Mouse (Mus musculus) left cerebral cortex, adult 18-20 months (tissue): ENCODE measurements around the gene Tns1. TPM values are rescaled to one million over a fixed set of nuclear protein-coding genes. Genes with fewer than 3 reads are reported as not detected.
A peak's percentile ranks its signal among the peaks of the same experiment; 100 is the strongest.

ENCODE experiments used
- DNase-seq, 2 experiments: peaks; one replicate each; pipeline ENCODE4 v3.0.0; 2021 to 2022; ENCODE audit warnings: low spot score in 2 of 2, mixed read lengths in 1 of 2
- total RNA-seq, 2 experiments: library from RNA; stranded (reverse); gene quantifications; 2 replicates each; pipeline ENCODE4 v1.2.3; 2021

Gene Tns1
- total RNA-seq, 2 experiments from 2014 or later: 36.7 to 39.6 TPM

GRCm38 (mm10) chr1:74016618-74017017, 107.6 kb downstream of the Tns1 start:
- DNase-seq: no peak

- DNase-seq: no peak
These were observed 108.6 kb downstream of the Tns1 start for GRCm38 (mm10) chr1:74015513-74016234.

GRCm38 (mm10) chr1:74014538-74015327, 109.5 kb downstream of the Tns1 start:
- no peak for DNase-seq

- no peak for DNase-seq
These were observed 110.8 kb downstream of the Tns1 start for GRCm38 (mm10) chr1:74013296-74014031.

GRCm38 (mm10) chr1:74012706-74013105, 111.5 kb downstream of the Tns1 start:
- no peak for DNase-seq

- DNase-seq: no peak
These were observed 114.8 kb downstream of the Tns1 start for GRCm38 (mm10) chr1:74009495-74009894.

- DNase-seq: no peak
These were observed 115.3 kb downstream of the Tns1 start for GRCm38 (mm10) chr1:74008966-74009365.

DNA sequence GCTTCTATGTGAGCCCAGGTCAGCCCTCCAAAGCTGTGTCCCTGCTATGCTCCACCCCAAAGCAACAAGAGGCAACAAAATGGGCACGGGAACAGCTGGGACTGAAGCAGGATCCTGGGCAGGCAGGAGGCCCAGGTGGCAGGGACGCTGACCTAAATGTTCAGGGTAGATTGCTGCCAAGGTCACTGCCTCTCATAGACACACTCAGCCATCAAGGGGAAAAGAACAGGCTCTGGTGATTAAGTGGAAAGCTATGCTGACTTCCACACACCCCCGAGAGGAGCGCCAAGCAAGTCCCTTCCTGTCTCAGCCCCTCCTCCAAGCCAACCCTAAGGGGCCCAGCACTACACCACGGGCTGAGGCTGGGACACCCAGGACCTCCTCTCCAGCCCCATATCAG, 115.8 kb downstream of the Tns1 start:
- no peak for DNase-seq

- DNase-seq: no peak
These were observed 116.7 kb downstream of the Tns1 start for GRCm38 (mm10) chr1:74007398-74008050.

GRCm38 (mm10) chr1:74005020-74005419, 119.2 kb downstream of the Tns1 start:
- DNase-seq: no peak

- DNase-seq: no peak
These were observed 120.5 kb downstream of the Tns1 start for GRCm38 (mm10) chr1:74003723-74004122.

- DNase-seq: no peak
These were observed 122.8 kb downstream of the Tns1 start for GRCm38 (mm10) chr1:74001449-74001820.

- DNase-seq: no peak
These were observed 123.3 kb downstream of the Tns1 start for GRCm38 (mm10) chr1:74000810-74001448.

GRCm38 (mm10) chr1:74000191-74000651, 124.0 kb downstream of the Tns1 start:
- no peak for DNase-seq

- DNase-seq: no peak
These were observed 124.7 kb downstream of the Tns1 start for GRCm38 (mm10) chr1:73999533-73999932.

DNA sequence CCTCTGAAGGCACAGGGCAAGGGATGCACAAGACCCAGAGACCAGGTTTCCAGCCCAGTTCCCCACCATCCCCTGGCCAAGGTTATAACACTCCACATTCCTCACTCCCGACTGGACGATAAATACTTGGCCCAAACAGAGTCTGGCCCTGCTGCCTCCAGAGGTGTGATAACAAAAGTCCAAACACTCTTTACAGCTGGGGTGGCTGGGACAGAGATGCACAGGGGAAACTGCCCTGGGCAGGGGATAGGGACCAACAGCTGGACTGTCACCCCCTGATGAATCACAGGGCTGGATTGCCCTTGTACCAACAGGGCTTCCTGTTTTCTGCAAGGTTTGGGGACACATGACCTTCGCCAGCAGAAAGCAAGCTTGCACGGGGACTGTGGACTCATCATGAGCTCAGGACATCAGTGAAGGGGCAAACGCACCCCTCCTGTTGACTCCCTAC, 125.3 kb downstream of the Tns1 start:
- no peak for DNase-seq

- DNase-seq: no peak
These were observed 126.0 kb downstream of the Tns1 start for GRCm38 (mm10) chr1:73998131-73998865.

DNA sequence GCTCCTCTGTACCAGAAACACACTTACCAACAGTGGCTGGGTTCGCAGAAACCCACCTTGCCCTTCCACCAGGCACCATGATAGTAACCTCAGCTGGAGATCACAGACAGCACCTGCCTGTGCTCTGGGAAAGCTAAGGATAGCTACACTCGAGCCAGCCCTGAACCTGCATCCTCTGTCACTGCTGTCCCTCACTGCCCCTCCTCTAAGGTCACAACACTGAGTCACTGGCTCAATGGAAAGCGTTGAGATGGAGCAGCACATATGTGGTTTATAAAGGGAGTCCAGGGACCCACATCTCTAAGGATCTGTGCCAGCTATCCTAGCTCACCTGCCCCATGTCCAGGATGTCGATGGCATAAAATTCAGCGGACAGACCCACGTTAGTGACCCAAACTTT, 126.9 kb downstream of the Tns1 start:
- DNase-seq: no peak

GRCm38 (mm10) chr1:73996650-73997049, 127.6 kb downstream of the Tns1 start:
- DNase-seq: no peak

DNA sequence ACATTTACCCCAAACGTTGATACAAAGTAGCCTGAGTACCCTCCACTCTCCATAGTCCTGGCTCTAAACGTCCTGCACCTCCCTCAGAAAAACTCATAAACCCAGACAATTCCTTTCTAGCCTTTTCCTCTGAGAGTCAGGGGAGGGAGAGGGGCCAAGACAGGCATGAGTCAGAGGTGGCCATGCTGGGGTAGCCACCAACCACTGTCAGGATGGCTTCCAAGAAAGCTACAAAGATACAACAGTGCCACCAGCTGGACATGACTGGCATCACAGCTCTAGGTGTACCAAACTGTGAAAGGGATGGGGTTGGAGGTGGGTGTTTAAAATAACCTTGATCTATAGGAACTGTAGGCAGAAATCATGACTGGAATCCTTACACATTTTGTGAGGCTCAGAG, 128.0 kb downstream of the Tns1 start:
- peak; percentile 63 to 76 for DNase-seq
